15 mouse cellular contexts compared by ENCODE assay signal in the genomic region with DNA sequence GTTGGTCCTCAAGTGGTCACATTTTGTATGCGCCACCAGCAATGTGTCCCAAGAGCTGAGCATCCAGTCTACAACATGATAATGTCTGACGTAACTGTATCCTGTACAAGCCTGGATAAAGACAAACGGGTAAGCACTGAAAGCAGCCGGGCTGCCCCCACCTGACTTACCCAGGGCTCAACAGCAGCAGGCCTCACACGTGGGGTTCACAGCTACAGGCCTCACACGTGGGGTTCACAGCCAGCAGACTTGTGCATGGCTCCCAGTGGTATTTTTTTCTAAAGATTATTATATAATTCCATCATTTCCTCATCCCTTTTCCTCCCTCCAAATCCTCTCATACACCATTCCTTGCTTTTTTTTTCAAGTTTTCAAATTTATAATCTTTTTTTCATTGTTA. TPM values are rescaled to one million over a fixed set of nuclear protein-coding genes. Genes with fewer than 3 reads are reported as not detected.
DNase-seq lines count a peak whose midpoint lies in the region.
"Had no signal": no experiment of that assay in that cellular context is flagged by ENCODE, and none has a peak within 500 bp of the region (broad histone marks: within the 10 kb centered on the region; RNA-seq: fewer than 3 reads in every experiment).

No protein-coding gene starts in this region.

- H3K27me3 ChIP-seq in forebrain, embryonic 10.5 days (ENCODE audit: poor library complexity, severe bottlenecking), result no peaks in the 10 kb centered on the region
- H3K27me3 ChIP-seq: embryonic facial prominence, embryonic 15.5 days; heart, embryonic 12.5 days had no signal

- H3K27ac ChIP-seq in forebrain, embryonic 10.5 days, result no peak overlapping the region
- H3K27ac ChIP-seq: embryonic facial prominence, embryonic 15.5 days; hindbrain, embryonic 10.5 days; hindbrain, embryonic 14.5 days had no signal

- no peak overlapping the region for H3K4me3 ChIP-seq in forebrain, embryonic 10.5 days
- H3K4me3 ChIP-seq: embryonic facial prominence, embryonic 15.5 days; erythroblast, embryonic 14.5 days; heart, embryonic 12.5 days; hindbrain, embryonic 10.5 days had no signal

- peaks cover 28% of the 10 kb centered on the region for H3K4me1 ChIP-seq in forebrain, embryonic 10.5 days

- 91% methylated on average over 6 of the region's 6 CpGs for WGBS in forebrain, embryonic 10.5 days

- H3K9me3 ChIP-seq in forebrain, embryonic 10.5 days, result no peaks in the 10 kb centered on the region
- H3K9me3 ChIP-seq: embryonic facial prominence, embryonic 15.5 days; heart, embryonic 12.5 days; hindbrain, embryonic 10.5 days had no signal

- H3K36me3 ChIP-seq in forebrain, embryonic 10.5 days (replicated peaks), result peaks cover 81% of the 10 kb centered on the region

- DNase-seq in cerebellum, postnatal 14 days, result peak; percentile 3 to 9
- no peak for DNase-seq in cerebellum, adult 18-20 months
- peak; percentile 20 for DNase-seq in kidney, postnatal 10 days
- DNase-seq in kidney, postnatal 4 days, result no peak
- peak; percentile 27 for DNase-seq in thymus, postnatal 4 days
- no peak for DNase-seq in thymus, adult 18-20 months
- no peak for DNase-seq in forebrain, embryonic 10.5 days (ENCODE audit: extremely low spot score, low spot score)
- DNase-seq: adrenal gland, postnatal 14 days; cerebellum, postnatal 10 days; embryo, embryonic 11 days had no signal

RNA-seq across cellular contexts. Expression of a gene that starts 4.8 kb away (rescaled TPM):
- 96.0 and 106 TPM in 2 replicates for polyA plus RNA-seq in forebrain, embryonic 10.5 days (2016; fragmentation: Nextera tagmentation; extraction: Ambion mirVana)

RNA-seq across cellular contexts. Expression of a gene that starts 5.0 kb away (rescaled TPM):
- 3.6 and 4.1 TPM in 2 replicates for polyA plus RNA-seq in forebrain, embryonic 10.5 days (2016; fragmentation: Nextera tagmentation; extraction: Ambion mirVana)

RNA-seq across cellular contexts. Expression of a gene that starts 55.8 kb away (rescaled TPM):
- 188 and 213 TPM in 2 replicates for polyA plus RNA-seq in forebrain, embryonic 10.5 days (2016; fragmentation: Nextera tagmentation; extraction: Ambion mirVana)

Comparison
In these comparisons a context has a peak if more than half of its experiments do, and no peak if none do; other contexts are left out.
1. DNase-seq: peak in cerebellum, postnatal 14 days (2 of 2), kidney, postnatal 10 days (single experiment) and thymus, postnatal 4 days (single experiment); none in cerebellum, adult 18-20 months (0 of 2), kidney, postnatal 4 days (0 of 2), thymus, adult 18-20 months (0 of 2) and forebrain, embryonic 10.5 days (single experiment).